Mouse (Mus musculus) myocyte (in vitro differentiated cells): Measurements from ENCODE around the gene Dtx2. TPM values are rescaled to one million over a fixed set of nuclear protein-coding genes. Genes with fewer than 3 reads are reported as not detected.

ENCODE experiments used
- H3K27me3 ChIP-seq: one replicate; pipeline ENCODE4 v1.6.1; 2011; ENCODE audit not compliant: control insufficient read depth, insufficient read depth, insufficient read length
- H3K36me3 ChIP-seq: one replicate; pipeline ENCODE4 v1.6.1; 2011; ENCODE audit not compliant: control insufficient read depth, insufficient read depth
- H3K4me2 ChIP-seq: one replicate; pipeline ENCODE4 v1.6.1; 2011; ENCODE audit warnings: low read depth, control low read depth
- H3K4me3 ChIP-seq: one replicate; pipeline ENCODE4 v1.5.1; 2011; ENCODE audit warnings: mild to moderate bottlenecking, control low read depth, moderate library complexity
- H3K79me2 ChIP-seq: one replicate; pipeline ENCODE4 v1.6.1; 2011; ENCODE audit not compliant: control insufficient read depth, insufficient read depth
- H3ac ChIP-seq: one replicate; pipeline ENCODE4 v1.6.1; 2011; ENCODE audit not compliant: control insufficient read depth, insufficient read length
- CEBPB ChIP-seq: IDR thresholded peaks from 2 replicates; pipeline ENCODE4 v1.6.1; 2011; ENCODE audit warnings: mild to moderate bottlenecking, moderate library complexity; ENCODE audit not compliant: poor library complexity, insufficient read depth, severe bottlenecking
- E2F4 ChIP-seq: IDR thresholded peaks from one replicate; pipeline ENCODE4 v1.6.1; 2011; ENCODE audit warnings: mild to moderate bottlenecking, control low read depth, moderate library complexity; ENCODE audit not compliant: insufficient read depth
- MAX ChIP-seq: IDR thresholded peaks from one replicate; pipeline ENCODE4 v1.6.1; 2011; ENCODE audit warnings: low read depth, mild to moderate bottlenecking, control low read depth
- MYOD1 ChIP-seq, 3 experiments: IDR thresholded peaks; one replicate each; pipeline ENCODE4 v1.6.1; 2011; ENCODE audit warnings: control low read depth in 2 of 3, low read depth in 2 of 3, mild to moderate bottlenecking in 2 of 3, moderate library complexity in 1 of 3; ENCODE audit not compliant: insufficient read length in 2 of 3, control insufficient read depth in 1 of 3
- MYOG ChIP-seq, 3 experiments: IDR thresholded peaks; one replicate each; pipeline ENCODE4 v1.6.1; 2011; ENCODE audit warnings: control low read depth in 2 of 3, low read depth in 2 of 3, mild to moderate bottlenecking in 2 of 3; ENCODE audit not compliant: insufficient read length in 2 of 3, control insufficient read depth in 1 of 3, insufficient read depth in 1 of 3
- POLR2A ChIP-seq: IDR thresholded peaks from one replicate; pipeline ENCODE4 v1.6.1; 2011; ENCODE audit warnings: low read depth, mild to moderate bottlenecking, control low read depth, moderate library complexity; ENCODE audit not compliant: insufficient read length
- POLR2AphosphoS2 ChIP-seq: IDR thresholded peaks from one replicate; pipeline ENCODE4 v1.6.1; 2011; ENCODE audit warnings: low read depth, control low read depth; ENCODE audit not compliant: insufficient read length
- REST ChIP-seq: IDR thresholded peaks from one replicate; pipeline ENCODE4 v1.6.1; 2011; ENCODE audit warnings: mild to moderate bottlenecking, control low read depth, moderate library complexity; ENCODE audit not compliant: insufficient read depth, insufficient read length
- SRF ChIP-seq: IDR thresholded peaks from one replicate; pipeline ENCODE4 v1.6.1; 2011; ENCODE audit warnings: low read depth; ENCODE audit not compliant: control insufficient read depth, insufficient read length
- TCF12 ChIP-seq: IDR thresholded peaks from one replicate; pipeline ENCODE4 v1.6.1; 2011; ENCODE audit warnings: mild to moderate bottlenecking, control low read depth; ENCODE audit not compliant: poor library complexity, insufficient read depth, severe bottlenecking
- TCF3 ChIP-seq: IDR thresholded peaks from one replicate; pipeline ENCODE4 v1.6.1; 2011; ENCODE audit warnings: low read depth, control low read depth; ENCODE audit not compliant: insufficient read length
- USF1 ChIP-seq: IDR thresholded peaks from one replicate; pipeline ENCODE4 v1.6.1; 2011; ENCODE audit warnings: low read depth, mild to moderate bottlenecking, control low read depth, moderate library complexity
- polyA plus RNA-seq: library from polyadenylated mRNA; unstranded; fragments of >200 nt; fragmentation: generic; extraction: Trizol; gene quantifications from one replicate; pipeline ENCODE4 v1.2.1, GENCODE M21; 2012; ENCODE audit warnings: missing spikeins

Dtx2 gene
- polyA plus RNA-seq, 1 experiment, result 18.3 TPM

GRCm38 (mm10) chr5:136034868-136035267 lies 40.3 kb downstream of the Dtx2 start:
- H3K4me3 ChIP-seq, result no peak overlapping the region
- H3K4me2 ChIP-seq, result no peak overlapping the region
- TF ChIP-seq SRF (no peak), TCF3 (no peak), TCF12 (no peak), MAX (no peak), CEBPB (no peak), MYOD1 (IDR thresholded peaks at IDR 0.05; ENCODE audit: control insufficient read depth in 1 of 3, insufficient read length in 2 of 3, low read depth in 2 of 3) (no peak), E2F4 (no peak), USF1 (no peak)

GRCm38 (mm10) chr5:136035285-136035684 lies 40.7 kb downstream of the Dtx2 start:
- Histone ChIP-seq H3K79me2 (no peaks in the 10 kb centered on the region), H3K36me3 (no peaks in the 10 kb centered on the region), H3K4me3 (no peak overlapping the region), H3K4me2 (no peak overlapping the region), H3ac (no peak overlapping the region), H3K27me3 (no peaks in the 10 kb centered on the region)
- no peak for TF ChIP-seq REST

More at GRCm38 (mm10) chr5:136034868-136035267, 40.3 kb downstream of the Dtx2 start:
- Histone ChIP-seq H3ac (no peak overlapping the region), H3K79me2 (no peaks in the 10 kb centered on the region), H3K36me3 (no peaks in the 10 kb centered on the region), H3K27me3 (no peaks in the 10 kb centered on the region)

DNA sequence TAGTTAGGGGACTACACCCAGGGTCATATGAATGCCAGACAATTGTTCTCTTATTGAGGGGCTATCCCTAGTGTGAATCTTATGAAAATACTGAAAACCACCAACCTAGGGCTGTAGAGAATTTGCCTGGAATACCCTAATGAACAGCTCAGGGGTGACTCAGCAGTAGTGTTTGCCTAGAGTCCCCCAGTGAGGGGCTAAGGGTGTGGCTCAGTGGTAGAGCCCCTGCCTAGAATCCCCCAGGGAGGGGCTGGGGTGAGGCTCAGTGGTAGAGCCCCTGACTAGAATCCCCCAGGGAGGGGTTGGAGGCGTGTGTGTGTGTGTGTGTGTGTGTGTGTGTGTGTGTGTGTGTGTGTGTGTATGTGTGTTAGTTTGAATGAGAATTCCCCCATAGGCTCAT lies 42.1 kb downstream of the Dtx2 start:
- Histone ChIP-seq H3K27me3 (no peaks in the 10 kb centered on the region), H3K36me3 (no peaks in the 10 kb centered on the region), H3K4me2 (no peak overlapping the region), H3ac (no peak overlapping the region), H3K4me3 (no peak overlapping the region), H3K79me2 (no peaks in the 10 kb centered on the region)
- TF ChIP-seq POLR2AphosphoS2, result no peak
- TF ChIP-seq TCF12, result no peak
- no peak for TF ChIP-seq E2F4
- no peak for TF ChIP-seq CEBPB
- TF ChIP-seq MYOG (IDR thresholded peaks at IDR 0.05; ENCODE audit: control insufficient read depth in 1 of 3, insufficient read depth in 1 of 3, insufficient read length in 2 of 3, low read depth in 2 of 3), result no peak
- no peak for TF ChIP-seq MYOD1 (IDR thresholded peaks at IDR 0.05; ENCODE audit: control insufficient read depth in 1 of 3, insufficient read length in 2 of 3, low read depth in 2 of 3)
- no peak for TF ChIP-seq USF1
- no peak for TF ChIP-seq TCF3
- TF ChIP-seq POLR2A, result no peak
- no peak for TF ChIP-seq REST
- TF ChIP-seq MAX, result no peak
- no peak for TF ChIP-seq SRF

DNA sequence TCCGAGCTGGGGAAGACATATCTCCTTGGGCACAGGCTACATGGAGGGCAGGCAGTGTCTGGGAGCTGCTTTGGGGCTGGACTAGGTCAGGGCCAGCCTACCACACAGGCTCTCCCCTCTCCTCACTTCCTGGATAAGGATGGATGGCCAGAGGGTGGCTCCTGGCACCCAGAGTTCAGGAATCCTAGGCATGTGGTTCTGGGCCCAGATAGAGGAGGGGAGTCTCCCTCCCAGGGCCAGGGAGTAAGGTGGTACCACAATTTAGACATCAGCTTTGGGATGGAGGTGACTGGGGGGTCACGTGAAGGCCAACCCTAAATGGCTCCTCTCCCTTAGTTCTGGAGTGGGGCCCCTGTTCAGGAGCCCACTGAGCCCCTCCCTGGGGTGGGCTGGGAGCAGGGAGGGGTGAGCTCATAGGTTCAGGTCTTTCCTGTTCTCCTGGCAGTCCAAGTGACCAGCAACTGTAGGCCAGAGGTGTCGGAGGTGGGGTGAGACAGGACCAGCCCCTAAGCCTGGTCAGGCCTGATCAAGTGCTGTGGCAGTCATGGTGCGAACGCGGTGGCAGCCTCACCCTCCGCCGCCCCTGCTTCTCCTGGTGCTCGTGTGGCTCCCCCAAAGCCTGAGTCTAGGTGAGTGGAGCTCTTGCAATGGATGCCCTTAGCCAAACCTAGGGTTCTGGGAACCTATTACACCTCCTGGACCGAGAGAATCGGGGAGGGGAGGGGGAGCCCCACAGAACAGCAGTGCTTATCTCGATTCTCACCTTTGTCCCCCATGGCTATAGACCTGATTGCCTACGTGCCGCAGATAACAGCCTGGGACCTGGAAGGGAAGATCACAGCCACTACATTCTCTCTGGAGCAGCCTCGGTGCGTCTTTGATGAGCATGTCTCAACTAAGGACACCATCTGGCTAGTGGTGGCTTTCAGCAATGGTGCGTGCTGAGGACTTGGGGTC lies 43.9 kb downstream of the Dtx2 start, which contains the start of gene Upk3b:
TSS of gene Upk3b (plus strand) at position 239 of the 957 bp plus-strand sequence.
- Histone ChIP-seq H3ac (no peak within 1 kb of the TSS), H3K79me2 (no peaks in the 10 kb centered on the region), H3K36me3 (no peaks in the 10 kb centered on the region), H3K4me3 (no peak within 1 kb of the TSS), H3K4me2 (no peak within 1 kb of the TSS), H3K27me3 (no peaks in the 10 kb centered on the region)
- no peak for TF ChIP-seq MAX
- TF ChIP-seq TCF3, result no peak
- TF ChIP-seq E2F4, result no peak
- TF ChIP-seq TCF12, result no peak
- no peak for TF ChIP-seq CEBPB
- no peak for TF ChIP-seq REST

GRCm38 (mm10) chr5:136040210-136040609 lies 45.6 kb downstream of the Dtx2 start:
- no peak for TF ChIP-seq TCF3
- no peak for TF ChIP-seq POLR2AphosphoS2
- no peak for TF ChIP-seq CEBPB
- H3K36me3 ChIP-seq, result no peaks in the 10 kb centered on the region
- no peak overlapping the region for H3ac ChIP-seq
- no peak overlapping the region for H3K4me3 ChIP-seq
- no peak overlapping the region for H3K4me2 ChIP-seq
- H3K79me2 ChIP-seq, result no peaks in the 10 kb centered on the region
- no peaks in the 10 kb centered on the region for H3K27me3 ChIP-seq
